Mouse (Mus musculus) myocyte (in vitro differentiated cells): ENCODE data around the gene E2f4. TPM values are rescaled to one million over a fixed set of nuclear protein-coding genes. Genes with fewer than 3 reads are reported as not detected.
A peak's percentile ranks its signal among the peaks of the same experiment; 100 is the strongest.

Source experiments
- H3K27me3 ChIP-seq: one replicate; pipeline ENCODE4 v1.6.1; 2011; ENCODE audit not compliant: control insufficient read depth, insufficient read depth, insufficient read length
- H3K36me3 ChIP-seq: one replicate; pipeline ENCODE4 v1.6.1; 2011; ENCODE audit not compliant: control insufficient read depth, insufficient read depth
- H3K4me2 ChIP-seq: one replicate; pipeline ENCODE4 v1.6.1; 2011; ENCODE audit warnings: low read depth, control low read depth
- H3K4me3 ChIP-seq: one replicate; pipeline ENCODE4 v1.5.1; 2011; ENCODE audit warnings: mild to moderate bottlenecking, control low read depth, moderate library complexity
- H3K79me2 ChIP-seq: one replicate; pipeline ENCODE4 v1.6.1; 2011; ENCODE audit not compliant: control insufficient read depth, insufficient read depth
- H3ac ChIP-seq: one replicate; pipeline ENCODE4 v1.6.1; 2011; ENCODE audit not compliant: control insufficient read depth, insufficient read length
- CEBPB ChIP-seq: IDR thresholded peaks from 2 replicates; pipeline ENCODE4 v1.6.1; 2011; ENCODE audit warnings: mild to moderate bottlenecking, moderate library complexity; ENCODE audit not compliant: poor library complexity, insufficient read depth, severe bottlenecking
- E2F4 ChIP-seq: IDR thresholded peaks from one replicate; pipeline ENCODE4 v1.6.1; 2011; ENCODE audit warnings: mild to moderate bottlenecking, control low read depth, moderate library complexity; ENCODE audit not compliant: insufficient read depth
- MAX ChIP-seq: IDR thresholded peaks from one replicate; pipeline ENCODE4 v1.6.1; 2011; ENCODE audit warnings: low read depth, mild to moderate bottlenecking, control low read depth
- MYOD1 ChIP-seq, 3 experiments: IDR thresholded peaks; one replicate each; pipeline ENCODE4 v1.6.1; 2011; ENCODE audit warnings: control low read depth in 2 of 3, low read depth in 2 of 3, mild to moderate bottlenecking in 2 of 3, moderate library complexity in 1 of 3; ENCODE audit not compliant: insufficient read length in 2 of 3, control insufficient read depth in 1 of 3
- MYOG ChIP-seq, 3 experiments: IDR thresholded peaks; one replicate each; pipeline ENCODE4 v1.6.1; 2011; ENCODE audit warnings: control low read depth in 2 of 3, low read depth in 2 of 3, mild to moderate bottlenecking in 2 of 3; ENCODE audit not compliant: insufficient read length in 2 of 3, control insufficient read depth in 1 of 3, insufficient read depth in 1 of 3
- POLR2A ChIP-seq: IDR thresholded peaks from one replicate; pipeline ENCODE4 v1.6.1; 2011; ENCODE audit warnings: low read depth, mild to moderate bottlenecking, control low read depth, moderate library complexity; ENCODE audit not compliant: insufficient read length
- POLR2AphosphoS2 ChIP-seq: IDR thresholded peaks from one replicate; pipeline ENCODE4 v1.6.1; 2011; ENCODE audit warnings: low read depth, control low read depth; ENCODE audit not compliant: insufficient read length
- REST ChIP-seq: IDR thresholded peaks from one replicate; pipeline ENCODE4 v1.6.1; 2011; ENCODE audit warnings: mild to moderate bottlenecking, control low read depth, moderate library complexity; ENCODE audit not compliant: insufficient read depth, insufficient read length
- SRF ChIP-seq: IDR thresholded peaks from one replicate; pipeline ENCODE4 v1.6.1; 2011; ENCODE audit warnings: low read depth; ENCODE audit not compliant: control insufficient read depth, insufficient read length
- TCF12 ChIP-seq: IDR thresholded peaks from one replicate; pipeline ENCODE4 v1.6.1; 2011; ENCODE audit warnings: mild to moderate bottlenecking, control low read depth; ENCODE audit not compliant: poor library complexity, insufficient read depth, severe bottlenecking
- TCF3 ChIP-seq: IDR thresholded peaks from one replicate; pipeline ENCODE4 v1.6.1; 2011; ENCODE audit warnings: low read depth, control low read depth; ENCODE audit not compliant: insufficient read length
- USF1 ChIP-seq: IDR thresholded peaks from one replicate; pipeline ENCODE4 v1.6.1; 2011; ENCODE audit warnings: low read depth, mild to moderate bottlenecking, control low read depth, moderate library complexity
- polyA plus RNA-seq: library from polyadenylated mRNA; unstranded; fragments of >200 nt; fragmentation: generic; extraction: Trizol; gene quantifications from one replicate; pipeline ENCODE4 v1.2.1, GENCODE M21; 2012; ENCODE audit warnings: missing spikeins

E2f4 gene
- polyA plus RNA-seq, 1 experiment: 59.7 TPM

GRCm38 (mm10) chr8:105269461-105269947, 28.0 kb upstream of the E2f4 start, which contains the start of gene Hsf4:
Gene Hsf4, plus strand, starts transcription at chr8:105269801.
- Histone ChIP-seq H3K36me3 (no peaks in the 10 kb centered on the region), H3K27me3 (no peaks in the 10 kb centered on the region), H3K4me2 (peak within 1 kb of the TSS; percentile 80), H3K4me3 (peak within 1 kb of the TSS; percentile 20), H3K79me2 (no peaks in the 10 kb centered on the region), H3ac (peak within 1 kb of the TSS; percentile 9)
- TF ChIP-seq TCF12: no peak
- no peak for TF ChIP-seq USF1
- TF ChIP-seq TCF3: no peak
- peak in 2 of 3 experiments; percentile 5 to 59 for TF ChIP-seq MYOD1 (IDR thresholded peaks at IDR 0.05; ENCODE audit: control insufficient read depth in 1 of 3, insufficient read length in 2 of 3, low read depth in 2 of 3)
- TF ChIP-seq REST: no peak
- peak; percentile 75 for TF ChIP-seq POLR2A
- peak; percentile 58 for TF ChIP-seq POLR2AphosphoS2
- TF ChIP-seq MYOG (IDR thresholded peaks at IDR 0.05; ENCODE audit: control insufficient read depth in 1 of 3, insufficient read depth in 1 of 3, insufficient read length in 2 of 3, low read depth in 2 of 3): peak in 2 of 3 experiments; percentile 77
- TF ChIP-seq CEBPB: no peak
- no peak for TF ChIP-seq E2F4
- no peak for TF ChIP-seq SRF
- TF ChIP-seq MAX: no peak

GRCm38 (mm10) chr8:105270101-105270915, 27.2 kb upstream of the E2f4 start:
- Histone ChIP-seq H3K36me3 (no peaks in the 10 kb centered on the region), H3ac (peak overlapping the region; percentile 9), H3K4me2 (peak overlapping the region; percentile 80), H3K79me2 (no peaks in the 10 kb centered on the region), H3K4me3 (peak overlapping the region; percentile 20), H3K27me3 (no peaks in the 10 kb centered on the region)
- no peak for TF ChIP-seq POLR2AphosphoS2
- no peak for TF ChIP-seq SRF
- TF ChIP-seq E2F4: no peak
- TF ChIP-seq MYOG (IDR thresholded peaks at IDR 0.05; ENCODE audit: control insufficient read depth in 1 of 3, insufficient read depth in 1 of 3, insufficient read length in 2 of 3, low read depth in 2 of 3): no peak
- TF ChIP-seq TCF3: no peak
- TF ChIP-seq USF1: no peak

GRCm38 (mm10) chr8:105270916-105271186, 26.6 kb upstream of the E2f4 start:
- H3K79me2 ChIP-seq: no peaks in the 10 kb centered on the region
- TF ChIP-seq E2F4 (no peak), POLR2A (no peak), CEBPB (no peak)
- H3K4me2 ChIP-seq: no peak overlapping the region
- H3K36me3 ChIP-seq: no peaks in the 10 kb centered on the region
- H3K27me3 ChIP-seq: no peaks in the 10 kb centered on the region
- H3ac ChIP-seq: no peak overlapping the region
- no peak overlapping the region for H3K4me3 ChIP-seq

GRCm38 (mm10) chr8:105275387-105275786, 22.1 kb upstream of the E2f4 start:
- no peaks in the 10 kb centered on the region for H3K79me2 ChIP-seq
- H3K4me2 ChIP-seq: peak overlapping the region; percentile 76
- H3K36me3 ChIP-seq: no peaks in the 10 kb centered on the region
- no peaks in the 10 kb centered on the region for H3K27me3 ChIP-seq
- no peak overlapping the region for H3ac ChIP-seq
- TF ChIP-seq REST (no peak), CEBPB (no peak), SRF (no peak), POLR2AphosphoS2 (no peak), MYOD1 (IDR thresholded peaks at IDR 0.05; ENCODE audit: control insufficient read depth in 1 of 3, insufficient read length in 2 of 3, low read depth in 2 of 3) (no peak), POLR2A (no peak), MAX (no peak), USF1 (no peak)
- H3K4me3 ChIP-seq: peak overlapping the region; percentile 30

GRCm38 (mm10) chr8:105275840-105276239, 21.6 kb upstream of the E2f4 start, which contains the start of gene Nol3:
Gene Nol3, plus strand, starts transcription at chr8:105276140.
- H3K27me3 ChIP-seq: no peaks in the 10 kb centered on the region
- no peaks in the 10 kb centered on the region for H3K36me3 ChIP-seq

More at GRCm38 (mm10) chr8:105275840-105276239, 21.6 kb upstream of the E2f4 start, which contains the start of gene Nol3:
- Histone ChIP-seq H3K79me2 (no peaks in the 10 kb centered on the region), H3ac (peak within 1 kb of the TSS; percentile 8), H3K4me3 (peak within 1 kb of the TSS; percentile 30), H3K4me2 (peak within 1 kb of the TSS; percentile 76)
- TF ChIP-seq POLR2AphosphoS2: no peak
- TF ChIP-seq MAX: no peak
- no peak for TF ChIP-seq USF1
- TF ChIP-seq TCF3: no peak
- TF ChIP-seq MYOG (IDR thresholded peaks at IDR 0.05; ENCODE audit: control insufficient read depth in 1 of 3, insufficient read depth in 1 of 3, insufficient read length in 2 of 3, low read depth in 2 of 3): no peak
- no peak for TF ChIP-seq SRF
- TF ChIP-seq E2F4: no peak
